Mouse (Mus musculus) erythroblast, adult 5-6 weeks (primary cell): Measurements from ENCODE around the gene Gm10720. TPM values are rescaled to one million over a fixed set of nuclear protein-coding genes. Genes with fewer than 3 reads are reported as not detected.
"Not testable (repeated sequence)": the region's sequence is repeated elsewhere in the genome, so short reads cannot be mapped to it uniquely, and the experiment has no call there.

Experiments
- ATAC-seq: replicated peaks from 2 replicates; pipeline ENCODE4 v1.8.0; 2016; ENCODE audit warnings: moderate number of reproducible peaks, mild to moderate bottlenecking, moderate TSS enrichment, inconsistent platforms; ENCODE audit not compliant: poor library complexity, low FRiP score, severe bottlenecking
- total RNA-seq, 2 experiments: library from RNA; stranded (forward) in 1 of 2; stranded (reverse) in 1 of 2; fragments of 150-400 nt in 1 of 2; fragments of 200-764, 138-1000 nt in 1 of 2; gene quantifications; 2 replicates each; pipeline versions ENCODE4 v1.2.3 to v1.2.4; 2015 to 2017; ENCODE audit warnings: low replicate concordance in 2 of 2

Gm10720 gene
- total RNA-seq, 2 experiments from 2014 or later: 1.7 TPM; not detected in 1

DNA sequence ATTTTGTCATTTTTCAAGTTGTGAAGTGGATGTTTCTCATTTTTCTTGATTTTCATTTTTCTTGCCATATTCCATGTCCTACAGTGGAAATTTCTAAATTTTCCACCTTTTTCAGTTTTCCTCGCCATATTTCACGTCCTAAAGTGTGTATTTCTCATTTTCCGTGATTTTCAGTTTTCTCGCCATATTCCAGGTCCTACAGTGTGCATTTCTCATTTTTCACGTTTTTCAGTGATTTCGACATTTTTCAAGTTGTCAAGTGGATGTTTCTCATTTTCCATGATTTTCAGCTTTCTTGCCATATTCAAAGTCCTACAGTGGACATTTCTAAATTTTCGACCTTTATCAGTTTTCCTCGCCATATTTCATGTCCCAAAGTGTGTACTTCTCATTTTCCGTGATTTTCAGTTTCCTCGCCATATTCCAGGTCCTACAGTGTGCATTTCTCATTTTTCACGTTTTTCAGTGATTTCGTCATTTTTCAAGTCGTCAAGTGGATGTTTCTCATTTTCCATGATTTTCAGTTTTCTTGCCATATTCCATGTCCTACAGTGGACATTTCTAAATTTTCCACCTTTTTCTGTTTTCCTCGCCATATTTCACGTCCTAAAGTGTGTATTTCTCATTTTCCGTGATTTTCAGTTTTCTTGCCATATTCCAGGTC lies 8.7 kb downstream of the Gm10720 start:
- ATAC-seq: not testable (repeated sequence)

GRCm38 (mm10) chr9:3024912-3025467 lies 9.5 kb downstream of the Gm10720 start, which contains the start of gene Gm10717:
TSS of gene Gm10717 (plus strand) at chr9:3025417.
- ATAC-seq: not testable (repeated sequence)

GRCm38 (mm10) chr9:3025653-3026052 lies 10.2 kb downstream of the Gm10720 start:
- not testable (repeated sequence) for ATAC-seq

DNA sequence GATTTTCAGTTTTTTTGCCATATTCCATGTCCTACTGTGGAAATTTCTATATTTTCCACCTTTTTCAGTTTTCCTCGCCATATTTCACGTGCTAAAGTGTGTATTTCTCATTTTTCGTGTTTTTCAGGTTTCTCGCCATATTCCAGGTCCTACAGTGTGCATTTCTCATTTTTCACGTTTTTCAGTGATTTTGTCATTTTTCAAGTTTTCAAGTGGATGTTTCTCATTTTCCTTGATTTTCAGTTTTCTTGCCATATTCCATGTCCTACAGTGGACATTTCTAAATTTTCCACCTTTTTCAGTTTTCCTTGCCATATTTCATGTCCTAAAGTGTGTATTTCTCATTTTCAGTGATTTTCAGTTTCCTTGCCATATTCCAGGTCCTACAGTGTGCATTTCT lies 10.7 kb downstream of the Gm10720 start:
- ATAC-seq: not testable (repeated sequence)

GRCm38 (mm10) chr9:3026741-3027140 lies 11.3 kb downstream of the Gm10720 start:
- ATAC-seq: not testable (repeated sequence)

DNA sequence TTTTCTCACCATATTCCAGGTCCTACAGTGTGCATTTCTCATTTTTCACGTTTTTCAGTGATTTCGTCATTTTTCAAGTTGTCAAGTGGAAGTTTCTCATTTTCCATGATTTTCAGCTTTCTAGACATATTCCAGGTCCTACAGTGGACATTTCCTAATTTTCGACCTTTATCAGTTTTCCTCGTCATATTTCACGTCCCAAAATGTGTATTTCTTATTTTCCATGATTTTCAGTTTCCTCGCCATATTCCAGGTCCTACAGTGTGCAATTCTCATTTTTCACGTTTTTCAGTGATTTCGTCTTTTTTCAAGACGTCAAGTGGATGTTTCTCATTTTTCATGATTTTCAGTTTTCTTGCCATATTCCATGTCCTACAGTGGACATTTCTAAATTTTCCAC lies 11.7 kb downstream of the Gm10720 start:
- 0 out of 2 replicates have a peak, but pooled peaks have one; percentile 18 for ATAC-seq

- not testable (repeated sequence) for ATAC-seq
These were observed 14.0 kb downstream of the Gm10720 start for GRCm38 (mm10) chr9:3029276-3030000.

- ATAC-seq: not testable (repeated sequence)
These were observed 15.3 kb downstream of the Gm10720 start for GRCm38 (mm10) chr9:3030677-3031318.

DNA sequence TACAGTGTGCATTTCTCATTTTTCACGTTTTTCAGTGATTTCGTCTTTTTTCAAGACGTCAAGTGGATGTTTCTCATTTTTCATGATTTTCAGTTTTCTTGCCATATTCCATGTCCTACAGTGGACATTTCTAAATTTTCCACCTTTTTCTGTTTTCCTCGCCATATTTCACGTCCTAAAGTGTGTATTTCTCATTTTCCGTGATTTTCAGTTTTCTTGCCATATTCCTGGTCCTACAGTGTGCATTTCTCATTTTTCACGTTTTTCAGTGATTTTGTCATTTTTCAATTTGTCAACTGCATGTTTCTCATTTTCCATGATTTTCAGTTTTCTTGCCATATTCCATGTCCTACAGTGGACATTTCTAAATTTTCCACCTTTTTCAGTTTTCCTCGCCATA lies 18.8 kb downstream of the Gm10720 start, which contains the start of gene Gm17535:
Gm17535 (plus strand) TSS at position 301 of the 400 bp plus-strand sequence.
- ATAC-seq: not testable (repeated sequence)

GRCm38 (mm10) chr9:3036577-3036976 lies 21.1 kb downstream of the Gm10720 start, which contains the start of gene Gm10715:
TSS of gene Gm10715 (plus strand) at chr9:3036877.
- ATAC-seq: not testable (repeated sequence)

DNA sequence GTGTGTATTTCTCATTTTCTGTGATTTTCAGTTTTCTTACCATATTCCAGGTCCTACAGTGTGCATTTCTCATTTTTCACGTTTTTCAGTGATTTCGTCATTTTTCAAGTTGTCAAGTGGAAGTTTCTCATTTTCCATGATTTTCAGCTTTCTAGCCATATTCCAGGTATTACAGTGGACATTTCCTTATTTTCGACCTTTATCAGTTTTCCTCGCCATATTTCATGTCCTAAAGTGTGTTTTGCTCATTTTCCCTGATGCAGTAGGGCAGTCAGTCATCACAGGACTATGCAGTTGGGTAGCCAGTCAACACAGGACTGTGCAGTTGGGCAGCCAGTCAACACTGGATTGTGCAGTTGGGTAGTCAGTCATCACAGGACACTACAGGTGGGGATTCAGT lies 22.7 kb downstream of the Gm10720 start:
- not testable (repeated sequence) for ATAC-seq

Other genes starting within 250 kb of the Gm10720 start
- not detected in 2 replicates for gene Gm10722, start 14.7 kb upstream of the Gm10720 start, total RNA-seq (2015; ENCODE audit: low replicate concordance)
- 10.9 and 17.0 TPM in 2 replicates for gene Gm10722, start 14.7 kb upstream of the Gm10720 start, total RNA-seq (2017; ENCODE audit: low replicate concordance)
- gene Gm11168, start 12.3 kb upstream of the Gm10720 start, total RNA-seq (2015; ENCODE audit: low replicate concordance): 3.8 and 12.3 TPM in 2 replicates
- gene Gm11168, start 12.3 kb upstream of the Gm10720 start, total RNA-seq (2017; ENCODE audit: low replicate concordance): 8.1 and 36.2 TPM in 2 replicates
- 6.5 and 7.5 TPM in 2 replicates for gene Gm10721, start 2.5 kb upstream of the Gm10720 start, total RNA-seq (2015; ENCODE audit: low replicate concordance)
- 19.3 and 30.7 TPM in 2 replicates for gene Gm10721, start 2.5 kb upstream of the Gm10720 start, total RNA-seq (2017; ENCODE audit: low replicate concordance)
- 2.9 and 39.8 TPM in 2 replicates for gene Gm10719, start 1.8 kb downstream of the Gm10720 start, total RNA-seq (2015; ENCODE audit: low replicate concordance)
- gene Gm10719, start 1.8 kb downstream of the Gm10720 start, total RNA-seq (2017; ENCODE audit: low replicate concordance): 68.4 and 134 TPM in 2 replicates
- 5.4 and 26.3 TPM in 2 replicates for gene Gm10718, start 7.9 kb downstream of the Gm10720 start, total RNA-seq (2015; ENCODE audit: low replicate concordance)
- gene Gm10718, start 7.9 kb downstream of the Gm10720 start, total RNA-seq (2017; ENCODE audit: low replicate concordance): 27.9 and 81.7 TPM in 2 replicates
- gene Gm10717, start 9.8 kb downstream of the Gm10720 start, total RNA-seq (2015; ENCODE audit: low replicate concordance): 3.8 and 9.6 TPM in 2 replicates
- 40.0 and 125 TPM in 2 replicates for gene Gm10717, start 9.8 kb downstream of the Gm10720 start, total RNA-seq (2017; ENCODE audit: low replicate concordance)
- gene Gm17535, start 18.9 kb downstream of the Gm10720 start, total RNA-seq (2015; ENCODE audit: low replicate concordance): not detected in 2 replicates
- gene Gm17535, start 18.9 kb downstream of the Gm10720 start, total RNA-seq (2017; ENCODE audit: low replicate concordance): 0.43 and 10.7 TPM in 2 replicates
- not detected in 2 replicates for gene Gm10715, start 21.2 kb downstream of the Gm10720 start, total RNA-seq (2015; ENCODE audit: low replicate concordance)
- 13.2 and 20.3 TPM in 2 replicates for gene Gm10715, start 21.2 kb downstream of the Gm10720 start, total RNA-seq (2017; ENCODE audit: low replicate concordance)